Mouse (Mus musculus): Measurements from ENCODE around the gene Auts2.

Auts2 gene

GRCm38 (mm10) chr5:131775222-131775621 lies 767.9 kb downstream of the Auts2 start:
- no peak for DNase-seq

GRCm38 (mm10) chr5:131774792-131775191 lies 768.4 kb downstream of the Auts2 start:
- DNase-seq: no peak

DNA sequence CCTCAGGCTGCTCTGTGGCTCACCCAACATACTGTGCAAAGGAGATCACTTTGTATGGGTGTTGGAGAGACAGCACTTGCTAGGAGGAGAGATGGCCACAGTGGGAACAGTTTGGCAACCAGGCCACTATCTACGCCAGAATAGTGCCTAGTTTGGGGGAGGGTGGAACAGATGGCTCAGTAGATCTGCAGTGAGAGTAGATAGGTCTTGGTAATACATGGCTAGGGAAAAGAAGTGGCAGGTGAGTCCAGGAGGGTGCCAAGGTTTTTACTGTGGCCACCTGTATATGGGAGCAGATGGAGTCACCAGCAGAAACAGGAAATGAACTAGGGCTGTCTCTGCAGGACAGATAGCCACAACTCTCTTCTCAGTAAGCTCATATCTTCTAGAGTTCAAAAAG lies 770.5 kb downstream of the Auts2 start:
- no peak for DNase-seq

GRCm38 (mm10) chr5:131769273-131769672 lies 773.9 kb downstream of the Auts2 start:
- no peak for DNase-seq

DNA sequence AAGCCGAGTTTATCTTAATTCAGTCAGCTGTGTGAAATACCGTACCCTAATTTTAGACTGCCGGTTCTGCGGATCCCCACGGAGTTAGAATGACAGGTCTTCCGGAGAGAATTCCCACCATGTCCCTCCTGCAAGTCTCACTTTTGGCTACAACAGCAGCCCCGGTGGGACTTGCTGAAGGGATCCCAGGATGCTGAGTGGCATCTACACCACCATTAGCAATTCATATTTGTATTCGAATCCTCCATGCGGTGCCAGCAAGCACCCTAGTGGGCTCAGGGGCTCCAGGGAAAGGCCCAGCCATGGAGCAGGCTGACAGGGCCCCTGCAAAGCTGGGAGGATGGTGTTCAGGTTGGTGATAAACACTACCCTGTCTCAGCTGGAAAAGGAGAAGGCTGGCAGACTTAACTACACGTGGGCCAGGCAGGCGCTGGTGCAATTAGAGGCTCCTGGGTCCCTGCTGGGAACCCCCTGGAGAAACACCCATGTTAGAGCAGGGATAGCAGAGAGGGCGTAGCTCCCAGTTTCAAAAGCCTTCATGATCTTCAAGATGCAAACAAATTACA lies 775.4 kb downstream of the Auts2 start:
- DNase-seq: no peak

DNA sequence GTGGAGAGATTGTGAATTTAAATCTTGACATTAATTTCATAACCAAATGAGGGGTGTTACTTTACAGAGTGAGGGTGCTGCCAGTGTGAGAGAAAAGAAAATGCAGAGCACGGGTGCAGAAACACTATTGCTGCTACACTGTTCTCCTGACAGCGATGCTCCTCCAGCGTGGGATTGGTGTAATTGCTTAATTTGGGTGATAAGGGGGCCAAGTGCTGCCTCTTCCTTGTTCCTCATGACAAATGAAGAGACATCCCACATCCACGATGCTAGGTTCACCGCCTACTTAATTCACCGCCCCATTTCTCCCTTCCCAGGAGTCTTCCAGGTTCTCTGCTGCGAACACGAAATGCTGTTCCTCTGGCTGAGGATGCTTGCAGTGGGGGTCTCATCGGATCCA lies 776.0 kb downstream of the Auts2 start:
- DNase-seq: no peak

DNA sequence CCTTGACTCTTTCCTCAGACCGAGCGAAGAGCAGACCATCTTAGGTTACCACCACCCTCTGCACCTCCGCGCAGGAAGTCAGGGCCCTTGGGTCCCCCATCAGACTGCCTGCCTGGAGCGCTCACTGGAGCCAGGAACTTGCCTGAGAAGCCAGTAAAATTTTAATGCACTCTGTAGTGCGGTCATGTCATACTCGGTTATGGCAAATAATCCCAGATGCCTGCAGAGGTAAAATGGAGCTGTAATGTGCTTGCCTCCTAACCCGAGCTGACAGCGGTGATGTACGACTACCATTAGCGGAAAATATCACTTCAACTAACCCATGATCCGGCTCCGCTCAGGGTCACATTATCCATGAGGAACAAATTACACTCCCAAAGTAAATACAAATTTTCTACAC lies 783.7 kb downstream of the Auts2 start:
- DNase-seq: no peak

- DNase-seq: no peak
Observed at GRCm38 (mm10) chr5:131750330-131750729, 792.8 kb downstream of the Auts2 start.

DNA sequence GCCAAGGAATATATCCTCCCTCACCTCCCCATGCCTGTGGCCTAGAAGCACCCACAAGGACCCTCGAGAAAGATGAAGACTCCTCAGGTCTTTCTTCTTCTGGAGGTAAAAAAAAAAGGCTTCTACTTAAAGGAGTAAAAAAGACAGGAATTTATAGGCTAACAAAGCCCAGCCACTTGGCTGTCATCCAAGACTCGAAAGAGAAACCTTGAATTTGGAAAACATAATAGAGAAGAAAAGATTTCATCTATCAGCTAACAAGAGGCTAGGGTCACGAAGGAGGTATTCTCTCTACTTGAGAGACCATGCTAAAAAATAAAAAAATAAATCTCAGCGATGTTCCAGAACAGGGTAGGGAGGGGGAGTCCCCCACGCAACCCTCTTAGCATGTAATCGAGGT lies 793.9 kb downstream of the Auts2 start:
- DNase-seq: no peak

DNA sequence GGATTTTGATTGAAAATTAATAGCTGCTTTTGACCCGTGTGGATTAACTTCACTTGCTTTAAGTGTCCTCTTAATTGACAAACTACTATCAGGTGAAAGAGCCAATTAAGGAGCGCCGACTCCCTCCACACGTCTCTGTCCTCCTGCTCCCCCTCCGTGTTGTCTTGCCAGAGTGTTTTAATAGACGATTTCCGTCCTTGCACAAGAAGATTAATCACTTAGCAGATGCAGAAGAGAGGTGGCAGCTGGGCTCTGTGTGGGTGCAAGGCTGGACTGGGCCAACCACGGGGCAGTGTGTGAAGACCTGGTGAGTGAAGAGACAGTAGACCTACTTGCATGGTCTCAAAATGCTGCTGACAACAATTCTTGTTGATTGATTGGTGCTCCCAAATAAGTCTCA lies 800.1 kb downstream of the Auts2 start:
- no peak for DNase-seq

DNA sequence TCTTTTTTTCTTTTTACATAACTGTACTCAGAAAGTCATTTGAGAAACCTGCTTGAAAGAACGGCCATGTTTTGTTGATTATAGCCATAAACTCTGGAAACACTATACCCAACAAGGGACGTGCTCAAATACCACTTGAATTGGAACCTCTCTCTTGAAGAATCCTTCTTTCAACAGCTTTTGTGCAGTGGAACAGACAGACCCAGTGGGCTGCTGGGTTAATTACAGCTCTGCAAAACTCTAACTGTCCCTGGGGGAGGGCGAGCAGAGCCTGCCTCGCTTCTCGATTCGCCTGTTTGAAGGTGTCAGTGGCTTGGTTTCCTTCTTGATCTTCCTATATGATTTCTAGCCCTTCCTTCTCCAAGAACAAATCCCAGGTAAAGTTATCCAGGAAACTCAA lies 805.7 kb downstream of the Auts2 start:
- no peak for DNase-seq

DNA sequence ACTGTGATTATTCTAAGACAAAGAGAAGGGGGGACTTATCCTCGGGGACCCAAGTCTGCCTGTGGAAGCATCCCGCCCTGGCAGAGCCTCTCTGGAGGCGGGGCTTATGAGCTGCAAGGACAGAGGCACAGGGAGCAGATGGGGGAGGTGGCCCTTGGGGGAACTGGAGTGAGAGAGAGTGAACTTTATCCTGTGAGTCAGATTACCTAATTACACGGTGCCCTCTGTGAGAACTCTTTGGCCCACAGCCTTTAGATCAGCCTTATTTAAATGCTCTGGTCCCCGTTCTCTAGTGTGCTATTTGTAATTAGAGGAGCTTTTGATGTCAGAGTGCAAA lies 809.9 kb downstream of the Auts2 start:
- peak; percentile 86 for DNase-seq

GRCm38 (mm10) chr5:131732631-131733323 lies 810.4 kb downstream of the Auts2 start:
- no peak for DNase-seq

- DNase-seq: peak; percentile 45
Observed at GRCm38 (mm10) chr5:131729456-131729855, 813.7 kb downstream of the Auts2 start.

- no peak for DNase-seq
Observed at GRCm38 (mm10) chr5:131727909-131728308, 815.2 kb downstream of the Auts2 start.

DNA sequence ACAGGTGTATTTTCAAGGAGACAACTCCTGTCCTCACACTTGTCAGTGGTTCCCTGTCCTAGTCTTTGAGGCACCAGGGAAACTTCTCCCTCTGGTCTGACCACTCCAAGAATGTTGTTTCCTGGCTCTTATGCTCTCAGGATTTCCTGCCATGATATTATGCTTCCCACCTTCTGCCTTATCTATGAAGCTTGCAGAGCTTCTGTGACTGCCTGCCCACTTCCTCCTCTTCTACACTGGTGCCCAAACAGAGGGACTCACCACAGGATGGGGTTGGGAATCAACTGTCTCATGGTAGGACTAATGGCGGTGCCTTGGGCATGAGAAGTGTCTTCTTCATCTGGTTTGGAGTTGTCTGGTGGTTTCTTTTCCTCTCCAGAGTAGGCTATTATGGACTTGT lies 818.6 kb downstream of the Auts2 start:
- no peak for DNase-seq

GRCm38 (mm10) chr5:131722791-131723190 lies 820.4 kb downstream of the Auts2 start:
- DNase-seq: no peak

GRCm38 (mm10) chr5:131722361-131722760 lies 820.8 kb downstream of the Auts2 start:
- no peak for DNase-seq

GRCm38 (mm10) chr5:131718013-131718412 lies 825.1 kb downstream of the Auts2 start:
- no peak for DNase-seq

DNA sequence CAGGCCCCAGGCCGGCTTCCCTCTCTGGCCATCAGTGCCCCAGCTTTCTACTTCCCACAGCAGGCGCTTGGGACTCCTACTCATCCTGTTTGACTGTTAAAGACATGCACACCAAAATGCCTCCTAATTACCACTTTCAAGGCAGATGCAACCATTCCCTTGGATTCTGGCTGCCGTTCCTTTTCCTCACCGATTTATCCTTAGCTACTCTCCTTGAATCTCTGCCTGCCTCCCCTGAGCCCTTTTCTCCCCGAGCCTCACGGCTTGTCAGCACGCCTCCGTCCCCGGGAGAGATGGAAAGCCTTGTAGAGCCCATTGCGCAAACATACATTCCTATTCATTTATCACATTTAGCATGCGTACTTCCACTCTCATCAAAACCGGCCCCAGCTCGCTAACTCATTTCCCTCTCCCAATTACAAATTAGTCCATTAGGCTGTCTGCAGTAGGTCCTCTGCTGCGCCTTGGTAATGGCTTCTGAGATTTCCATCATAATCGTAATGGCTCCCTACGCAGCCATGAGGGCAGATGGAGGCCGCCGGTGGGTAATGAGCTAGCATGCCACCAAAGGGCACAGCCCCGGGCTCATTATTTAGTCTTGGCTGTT lies 825.7 kb downstream of the Auts2 start:
- no peak for DNase-seq

GRCm38 (mm10) chr5:131714979-131715378 lies 828.2 kb downstream of the Auts2 start:
- DNase-seq: no peak

GRCm38 (mm10) chr5:131712441-131712840 lies 830.7 kb downstream of the Auts2 start:
- no peak for DNase-seq

DNA sequence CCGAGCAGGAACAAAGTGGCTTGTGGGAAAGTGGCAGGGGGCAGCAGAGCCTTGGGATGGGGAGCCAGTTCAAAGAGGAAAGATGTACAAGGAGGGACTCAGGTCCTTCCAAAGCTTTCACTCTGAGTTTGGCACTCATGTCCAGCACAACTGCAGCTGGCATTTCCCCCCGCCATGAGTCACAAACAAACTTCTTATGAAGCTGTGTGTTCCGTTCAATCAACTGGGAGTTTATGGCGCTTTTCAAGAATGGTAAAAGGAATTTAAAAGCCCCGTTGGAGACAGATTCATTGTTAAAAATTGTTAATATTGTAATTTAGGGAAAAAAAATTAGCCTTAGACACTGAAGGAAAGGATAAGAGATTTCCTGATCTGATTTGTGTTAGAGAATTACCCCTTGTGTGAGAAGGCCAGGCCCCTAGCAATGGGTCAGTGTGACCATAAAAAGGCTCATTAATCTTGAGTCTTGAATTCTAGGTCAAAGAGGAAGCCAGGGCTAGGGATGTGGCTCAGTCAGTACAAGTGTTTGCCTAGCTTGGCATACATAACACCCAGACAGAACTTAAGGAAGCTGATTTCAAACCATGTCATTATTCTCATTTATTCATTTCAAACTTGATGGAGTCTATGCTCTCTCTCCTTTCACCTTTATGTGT lies 831.5 kb downstream of the Auts2 start:
- no peak for DNase-seq

Measured in kidney, adult 9 months (tissue).